Mouse (Mus musculus): Measurements from ENCODE around the gene Saxo2. TPM values are rescaled to one million over a fixed set of nuclear protein-coding genes. Genes with fewer than 3 reads are reported as not detected.

Saxo2 gene
- polyA plus RNA-seq, 1 experiment from 2014 or later = 9.9 TPM

DNA sequence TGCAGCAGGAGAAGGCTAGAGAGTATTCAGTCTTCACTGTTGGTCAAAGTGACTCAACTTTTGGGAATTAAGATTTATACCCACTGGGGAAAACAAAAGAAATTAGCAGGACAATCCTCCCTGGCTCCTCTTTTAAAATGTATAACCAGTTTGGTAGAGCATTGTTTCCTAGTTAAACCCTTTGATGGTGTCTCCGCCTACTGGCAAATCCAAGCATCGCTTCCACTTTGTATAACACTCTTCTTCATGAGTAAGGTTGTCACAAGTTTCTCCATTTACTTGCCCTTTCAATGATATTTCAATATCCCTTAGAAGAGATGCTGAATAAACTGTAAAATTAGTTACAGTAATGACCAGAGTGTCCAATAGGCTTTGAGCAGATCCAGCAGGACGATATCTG lies 38.7 kb downstream of the Saxo2 start:
- WGBS = 64% methylated on average over 3 of the region's 3 CpGs
- Histone ChIP-seq H3K4me1 (no peaks in the 10 kb centered on the region), H3K27me3 (no peaks in the 10 kb centered on the region), H3K9me3 (no peaks in the 10 kb centered on the region), H3K4me2 (replicated peaks) (no peak overlapping the region), H3K27ac (no peak overlapping the region), H3K9ac (no peak overlapping the region), H3K36me3 (no peaks in the 10 kb centered on the region), H3K4me3 (no peak overlapping the region)
- ATAC-seq (ENCODE audit: insufficient number of reproducible peaks, insufficient read depth, low FRiP score, low TSS enrichment) = no peak

DNA sequence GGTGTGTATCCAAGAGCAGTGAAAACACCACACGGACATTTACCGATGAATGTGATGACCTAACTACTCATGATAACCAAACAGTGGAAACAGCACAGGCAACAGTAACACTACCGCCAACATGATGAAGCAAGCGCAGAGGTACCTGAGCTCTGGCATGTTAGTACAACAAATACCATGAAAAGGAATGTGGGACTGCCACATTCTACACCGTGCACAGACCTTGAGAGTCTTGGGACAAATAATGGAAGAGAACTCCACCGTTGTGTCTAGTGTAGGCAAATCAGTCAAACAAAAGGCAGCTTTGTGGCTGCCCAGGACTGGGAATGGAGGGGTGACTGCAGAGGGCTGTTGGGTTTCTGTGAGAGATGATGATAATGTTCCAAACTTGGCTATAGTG lies 42.9 kb downstream of the Saxo2 start:
- Histone ChIP-seq H3K36me3 (no peaks in the 10 kb centered on the region), H3K4me1 (peaks cover 9% of the 10 kb centered on the region; the same call in 1 of the 2 replicates), H3K4me3 (no peak overlapping the region), H3K9me3 (no peaks in the 10 kb centered on the region), H3K27ac (no peak overlapping the region), H3K9ac (no peak overlapping the region), H3K27me3 (no peaks in the 10 kb centered on the region), H3K4me2 (replicated peaks) (no peak overlapping the region)
- ATAC-seq (ENCODE audit: insufficient number of reproducible peaks, insufficient read depth, low FRiP score, low TSS enrichment) = no peak
- 77% methylated on average over 6 of the region's 6 CpGs for WGBS

GRCm38 (mm10) chr7:82602008-82602407 lies 46.3 kb downstream of the Saxo2 start:
- ATAC-seq (ENCODE audit: insufficient number of reproducible peaks, insufficient read depth, low FRiP score, low TSS enrichment) = no peak
- no peak overlapping the region for H3K4me2 ChIP-seq (replicated peaks)
- H3K9me3 ChIP-seq = no peaks in the 10 kb centered on the region
- no peaks in the 10 kb centered on the region for H3K27me3 ChIP-seq
- no peak overlapping the region for H3K9ac ChIP-seq
- no peaks in the 10 kb centered on the region for H3K36me3 ChIP-seq
- H3K4me1 ChIP-seq = peaks cover 9% of the 10 kb centered on the region; the same call in 1 of the 2 replicates
- 73% methylated on average over 4 of the region's 4 CpGs for WGBS
- H3K4me3 ChIP-seq = no peak overlapping the region
- H3K27ac ChIP-seq = no peak overlapping the region

DNA sequence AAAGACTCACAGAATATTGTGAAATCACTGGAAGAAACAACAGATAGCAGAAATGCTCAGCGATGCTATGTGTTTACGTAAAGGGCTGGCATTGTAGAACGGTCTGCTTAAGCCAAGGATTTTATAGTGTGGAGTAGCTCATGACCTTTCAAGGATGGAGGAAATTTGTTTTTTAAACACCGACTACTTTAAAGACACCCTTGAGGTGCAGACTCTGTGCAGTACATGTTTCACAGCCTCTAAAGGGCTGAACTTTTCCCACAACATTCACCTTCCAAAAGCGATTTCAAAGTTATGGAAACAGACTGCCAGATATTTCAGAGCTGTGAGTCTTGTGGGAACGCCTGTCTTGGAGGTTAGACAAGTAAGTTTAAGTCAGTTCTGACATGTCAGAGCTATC lies 57.4 kb downstream of the Saxo2 start:
- Histone ChIP-seq H3K4me3 (no peak overlapping the region), H3K27me3 (no peaks in the 10 kb centered on the region), H3K9ac (no peak overlapping the region), H3K4me1 (no peaks in the 10 kb centered on the region), H3K4me2 (replicated peaks) (no peak overlapping the region), H3K36me3 (no peaks in the 10 kb centered on the region), H3K27ac (no peak overlapping the region), H3K9me3 (no peaks in the 10 kb centered on the region)
- no peak for ATAC-seq (ENCODE audit: insufficient number of reproducible peaks, insufficient read depth, low FRiP score, low TSS enrichment)
- 84% methylated on average over 6 of the region's 6 CpGs for WGBS

Other genes starting within 250 kb of the Saxo2 start
- 24.0 and 25.3 TPM in 2 replicates for gene Efl1, start 86 bp upstream of the Saxo2 start, polyA plus RNA-seq (2016; fragmentation: Nextera tagmentation; extraction: Ambion mirVana)
- gene Mex3b, start 218.8 kb upstream of the Saxo2 start, polyA plus RNA-seq (2016; fragmentation: Nextera tagmentation; extraction: Ambion mirVana) = 49.2 and 50.6 TPM in 2 replicates

Measured in embryonic facial prominence, embryonic 12.5 days (tissue).